Mouse (Mus musculus) liver, embryonic 14.5 days (tissue): ENCODE measurements around the gene Vmn1r188. TPM values are rescaled to one million over a fixed set of nuclear protein-coding genes. Genes with fewer than 3 reads are reported as not detected.

ENCODE experiments used
- microRNA-seq: library from miRNA; unstranded; fragments of <30 nt; microRNA quantifications from one replicate; pipeline ENCODE4, GENCODE M21; 2016
- polyA plus RNA-seq, 2 experiments: library from polyadenylated mRNA; depleted of rRNA in 1 of 2; stranded (reverse) in 1 of 2; unstranded in 1 of 2; fragments of >200 nt; fragmentation: Nextera tagmentation in 1 of 2; extraction: Ambion mirVana in 1 of 2; gene quantifications; 2 replicates each; pipeline versions ENCODE4 v1.2.1 to v1.2.3; 2012 to 2014

The Vmn1r188 gene
- polyA plus RNA-seq, 2 experiments, result not detected

Small RNA genes within 50 kb of the gene (microRNA-seq; reads per million reads assigned to microRNA genes)
- gene Gm26300 (not detected), gene Gm44390 (not detected), gene Gm44486 (not detected)

Other genes with a start within 250 kb of the Vmn1r188 start
- gene Zfp184, start 139.3 kb upstream of the Vmn1r188 start, polyA plus RNA-seq (2012; rRNA removed), result 0.30 and 0.41 TPM in 2 replicates
- gene Zfp184, start 139.3 kb upstream of the Vmn1r188 start, polyA plus RNA-seq (2014; fragmentation: Nextera tagmentation; extraction: Ambion mirVana), result 0.50 and 0.82 TPM in 2 replicates
- not detected in 2 replicates for gene Pom121l2, start 103.2 kb upstream of the Vmn1r188 start, polyA plus RNA-seq (2012; rRNA removed)
- not detected in 2 replicates for gene Pom121l2, start 103.2 kb upstream of the Vmn1r188 start, polyA plus RNA-seq (2014; fragmentation: Nextera tagmentation; extraction: Ambion mirVana)
- gene Prss16, start 74.7 kb upstream of the Vmn1r188 start, polyA plus RNA-seq (2012; rRNA removed), result 0.23 and 0.34 TPM in 2 replicates
- gene Prss16, start 74.7 kb upstream of the Vmn1r188 start, polyA plus RNA-seq (2014; fragmentation: Nextera tagmentation; extraction: Ambion mirVana), result 0.33 and 0.39 TPM in 2 replicates
- 8.7 and 17.9 TPM in 2 replicates for gene Hist1h2ah, start 48.9 kb upstream of the Vmn1r188 start, polyA plus RNA-seq (2012; rRNA removed)
- gene Hist1h2ah, start 48.9 kb upstream of the Vmn1r188 start, polyA plus RNA-seq (2014; fragmentation: Nextera tagmentation; extraction: Ambion mirVana), result 12.0 TPM in 2 replicates
- 17.7 and 25.1 TPM in 2 replicates for gene Hist1h2bk, start 48.6 kb upstream of the Vmn1r188 start, polyA plus RNA-seq (2012; rRNA removed)
- 1.0 and 3.1 TPM in 2 replicates for gene Hist1h2bk, start 48.6 kb upstream of the Vmn1r188 start, polyA plus RNA-seq (2014; fragmentation: Nextera tagmentation; extraction: Ambion mirVana)
- gene Hist1h4i, start 43.1 kb upstream of the Vmn1r188 start, polyA plus RNA-seq (2012; rRNA removed), result 66.4 and 87.2 TPM in 2 replicates
- gene Hist1h4i, start 43.1 kb upstream of the Vmn1r188 start, polyA plus RNA-seq (2014; fragmentation: Nextera tagmentation; extraction: Ambion mirVana), result 36.5 and 47.8 TPM in 2 replicates
- gene Hist1h2ag, start 41.5 kb upstream of the Vmn1r188 start, polyA plus RNA-seq (2012; rRNA removed), result 35.2 and 55.3 TPM in 2 replicates
- gene Hist1h2ag, start 41.5 kb upstream of the Vmn1r188 start, polyA plus RNA-seq (2014; fragmentation: Nextera tagmentation; extraction: Ambion mirVana), result 15.5 and 18.0 TPM in 2 replicates
- gene Hist1h2bj, start 41.2 kb upstream of the Vmn1r188 start, polyA plus RNA-seq (2012; rRNA removed), result 21.4 and 38.1 TPM in 2 replicates
- gene Hist1h2bj, start 41.2 kb upstream of the Vmn1r188 start, polyA plus RNA-seq (2014; fragmentation: Nextera tagmentation; extraction: Ambion mirVana), result 11.2 and 12.4 TPM in 2 replicates
- gene Vmn1r189, start 21.4 kb downstream of the Vmn1r188 start, polyA plus RNA-seq (2012; rRNA removed), result not detected in 2 replicates
- gene Vmn1r189, start 21.4 kb downstream of the Vmn1r188 start, polyA plus RNA-seq (2014; fragmentation: Nextera tagmentation; extraction: Ambion mirVana), result not detected in 2 replicates
- gene Vmn1r191, start 99.5 kb downstream of the Vmn1r188 start, polyA plus RNA-seq (2012; rRNA removed), result not detected in 2 replicates
- gene Vmn1r191, start 99.5 kb downstream of the Vmn1r188 start, polyA plus RNA-seq (2014; fragmentation: Nextera tagmentation; extraction: Ambion mirVana), result not detected in 2 replicates
- not detected in 2 replicates for gene Vmn1r192, start 106.7 kb downstream of the Vmn1r188 start, polyA plus RNA-seq (2012; rRNA removed)
- not detected in 2 replicates for gene Vmn1r192, start 106.7 kb downstream of the Vmn1r188 start, polyA plus RNA-seq (2014; fragmentation: Nextera tagmentation; extraction: Ambion mirVana)
- gene Vmn1r193, start 138.7 kb downstream of the Vmn1r188 start, polyA plus RNA-seq (2012; rRNA removed), result not detected in 2 replicates
- gene Vmn1r193, start 138.7 kb downstream of the Vmn1r188 start, polyA plus RNA-seq (2014; fragmentation: Nextera tagmentation; extraction: Ambion mirVana), result not detected in 2 replicates
- gene Vmn1r194, start 159.8 kb downstream of the Vmn1r188 start, polyA plus RNA-seq (2012; rRNA removed), result not detected in 2 replicates
- not detected in 2 replicates for gene Vmn1r194, start 159.8 kb downstream of the Vmn1r188 start, polyA plus RNA-seq (2014; fragmentation: Nextera tagmentation; extraction: Ambion mirVana)
- not detected in 2 replicates for gene Vmn1r195, start 186.1 kb downstream of the Vmn1r188 start, polyA plus RNA-seq (2012; rRNA removed)
- not detected in 2 replicates for gene Vmn1r195, start 186.1 kb downstream of the Vmn1r188 start, polyA plus RNA-seq (2014; fragmentation: Nextera tagmentation; extraction: Ambion mirVana)
- not detected in 2 replicates for gene Vmn1r196, start 205.5 kb downstream of the Vmn1r188 start, polyA plus RNA-seq (2012; rRNA removed)
- gene Vmn1r196, start 205.5 kb downstream of the Vmn1r188 start, polyA plus RNA-seq (2014; fragmentation: Nextera tagmentation; extraction: Ambion mirVana), result not detected in 2 replicates
- gene Vmn1r197, start 240.1 kb downstream of the Vmn1r188 start, polyA plus RNA-seq (2012; rRNA removed), result not detected in 2 replicates
- gene Vmn1r197, start 240.1 kb downstream of the Vmn1r188 start, polyA plus RNA-seq (2014; fragmentation: Nextera tagmentation; extraction: Ambion mirVana), result not detected in 2 replicates